Mouse (Mus musculus) mesoderm, embryonic 11.5 days (tissue): ENCODE data around the gene Thra.
"Not testable (repeated sequence)": the region's sequence is repeated elsewhere in the genome, so short reads cannot be mapped to it uniquely, and the experiment has no call there.

Experiments used
- DNase-seq: peaks from one replicate; pipeline ENCODE4 v3.0.0-alpha.2; 2012; ENCODE audit warnings: low read depth, low spot score

Thra gene

GRCm38 (mm10) chr11:98715946-98716345, 24.5 kb upstream of the Thra start:
- DNase-seq: no peak

- peak; percentile 72 for DNase-seq
Measured at GRCm38 (mm10) chr11:98717904-98718303, 22.5 kb upstream of the Thra start.

GRCm38 (mm10) chr11:98720756-98721155, 19.7 kb upstream of the Thra start:
- no peak for DNase-seq

GRCm38 (mm10) chr11:98721458-98722226, 18.8 kb upstream of the Thra start:
- peak; percentile 37 for DNase-seq

- DNase-seq: no peak
Measured at GRCm38 (mm10) chr11:98723098-98723497, 17.3 kb upstream of the Thra start.

- DNase-seq: no peak
Measured at GRCm38 (mm10) chr11:98725926-98726506, 14.4 kb upstream of the Thra start.

GRCm38 (mm10) chr11:98729119-98729588, 11.3 kb upstream of the Thra start, which contains the start of gene Med24:
TSS of gene Med24 (minus strand) at chr11:98729435.
- peak; percentile 89 for DNase-seq

GRCm38 (mm10) chr11:98730727-98731126, 9.7 kb upstream of the Thra start:
- no peak for DNase-seq

- no peak for DNase-seq
Measured at GRCm38 (mm10) chr11:98731134-98731533, 9.3 kb upstream of the Thra start.

GRCm38 (mm10) chr11:98734020-98734419, 6.4 kb upstream of the Thra start:
- DNase-seq: no peak

- DNase-seq: no peak
Measured at GRCm38 (mm10) chr11:98735111-98735510, 5.3 kb upstream of the Thra start.

GRCm38 (mm10) chr11:98736176-98736575, 4.3 kb upstream of the Thra start:
- no peak for DNase-seq

- not testable (repeated sequence) for DNase-seq
Measured at GRCm38 (mm10) chr11:98737220-98737619, 3.2 kb upstream of the Thra start.

GRCm38 (mm10) chr11:98738428-98738911, 2.0 kb upstream of the Thra start:
- DNase-seq: no peak

- DNase-seq: no peak
Measured at GRCm38 (mm10) chr11:98738925-98739324, 1.5 kb upstream of the Thra start.

- no peak for DNase-seq
Measured at GRCm38 (mm10) chr11:98740026-98740392, 429 bp upstream of the Thra start.

GRCm38 (mm10) chr11:98741051-98741620, 698 bp downstream of the Thra start:
- no peak for DNase-seq

- peak; percentile 72 for DNase-seq
Measured at GRCm38 (mm10) chr11:98741622-98742396, 1.4 kb downstream of the Thra start.

GRCm38 (mm10) chr11:98742397-98743291, 2.2 kb downstream of the Thra start:
- no peak for DNase-seq

- DNase-seq: no peak
Measured at GRCm38 (mm10) chr11:98743655-98744345, 3.4 kb downstream of the Thra start.
